Mouse (Mus musculus) E14TG2a.4 (cell line): Measurements from ENCODE around the gene Ssr4.

Source experiments
- CTCF ChIP-seq: conservative IDR thresholded peaks from 2 replicates; pipeline ENCODE4 v1.5.1; 2014; ENCODE audit warnings: low read length
- NANOG ChIP-seq: IDR thresholded peaks from 2 replicates; pipeline ENCODE4 v1.6.1; 2014; ENCODE audit warnings: borderline replicate concordance, low read length, mixed read lengths

GRCm38 (mm10) chrX:73785666-73786065 lies 1.2 kb upstream of the Ssr4 start:
- TF ChIP-seq CTCF, result no peak
- no peak for TF ChIP-seq NANOG
